Mouse (Mus musculus): ENCODE data around the gene Kcnh6. TPM values are rescaled to one million over a fixed set of nuclear protein-coding genes. Genes with fewer than 3 reads are reported as not detected.

Gene Kcnh6
- total RNA-seq (2015) (0.15 and 0.20 TPM in 2 replicates), total RNA-seq (2017) (not detected in 2 replicates)

DNA sequence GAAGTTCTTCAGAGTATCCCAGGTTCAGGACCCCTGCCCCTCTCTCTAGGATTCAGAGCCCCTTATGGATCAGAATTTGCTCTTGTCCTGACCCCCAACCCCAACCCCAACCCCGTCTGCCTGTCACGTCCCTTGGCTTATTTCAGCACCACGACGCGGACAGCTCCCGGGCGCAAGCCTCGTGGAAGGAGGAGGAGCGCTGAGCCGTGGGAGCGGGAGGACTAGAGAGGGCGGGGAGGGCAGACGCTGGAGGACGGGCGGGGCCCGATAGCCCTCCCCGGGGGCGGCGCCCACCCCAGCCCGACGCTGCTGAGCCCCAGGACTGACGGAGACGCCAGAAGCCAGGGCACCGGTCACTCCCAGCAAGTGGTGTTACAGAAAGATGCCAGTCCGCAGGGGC, at the start of gene Kcnh6:
Gene Kcnh6, plus strand, starts transcription at position 304 of the 400 bp plus-strand sequence.
- peak; percentile 99 for ATAC-seq (replicated peaks; ENCODE audit: poor library complexity)

DNA sequence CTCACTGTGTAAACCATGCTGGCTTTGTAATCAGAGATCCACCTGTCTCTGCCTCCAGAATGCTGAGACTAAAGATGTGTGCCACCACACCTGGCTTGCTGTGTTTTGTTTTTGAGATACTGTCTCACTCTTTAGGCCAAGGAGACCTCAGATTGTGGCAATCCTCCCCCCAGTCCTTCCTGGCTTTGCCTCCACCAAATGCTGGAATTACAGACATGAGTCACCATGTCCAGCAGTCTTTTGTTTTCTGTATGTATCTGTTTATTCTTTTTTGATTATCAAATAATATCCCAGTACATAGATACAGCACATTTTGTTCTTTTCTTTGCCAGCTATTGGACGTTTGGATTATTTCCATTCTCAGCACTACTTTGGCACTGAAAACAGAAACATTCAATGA, 49.4 kb upstream of the Kcnh6 start:
- ATAC-seq (replicated peaks; ENCODE audit: poor library complexity): no peak

DNA sequence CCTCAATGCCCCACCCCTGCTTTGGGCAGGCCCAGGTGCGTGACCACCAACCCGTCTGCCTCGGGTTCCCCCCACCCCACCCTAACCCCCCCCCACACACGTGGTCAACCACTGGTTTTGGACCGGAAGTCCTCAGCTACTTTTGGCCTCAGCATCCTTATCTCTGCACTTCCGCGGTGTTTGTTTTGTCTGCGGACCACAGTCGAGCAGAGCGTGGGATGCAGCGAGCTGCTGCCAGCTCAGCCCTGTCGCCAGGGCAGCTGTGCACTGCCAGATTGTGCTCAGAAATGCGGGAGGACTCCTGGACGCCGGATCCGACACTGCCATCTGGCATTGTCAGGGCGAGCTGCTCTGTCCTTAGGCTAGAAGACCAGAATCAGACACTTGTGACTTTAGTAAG, 48.6 kb upstream of the Kcnh6 start:
- ATAC-seq (replicated peaks; ENCODE audit: poor library complexity): peak; percentile 48

- ATAC-seq (replicated peaks; ENCODE audit: poor library complexity): peak; percentile 56; the same call in 1 of the 2 replicates
Measured at GRCm38 (mm10) chr11:105964691-105965090, 43.2 kb upstream of the Kcnh6 start.

DNA sequence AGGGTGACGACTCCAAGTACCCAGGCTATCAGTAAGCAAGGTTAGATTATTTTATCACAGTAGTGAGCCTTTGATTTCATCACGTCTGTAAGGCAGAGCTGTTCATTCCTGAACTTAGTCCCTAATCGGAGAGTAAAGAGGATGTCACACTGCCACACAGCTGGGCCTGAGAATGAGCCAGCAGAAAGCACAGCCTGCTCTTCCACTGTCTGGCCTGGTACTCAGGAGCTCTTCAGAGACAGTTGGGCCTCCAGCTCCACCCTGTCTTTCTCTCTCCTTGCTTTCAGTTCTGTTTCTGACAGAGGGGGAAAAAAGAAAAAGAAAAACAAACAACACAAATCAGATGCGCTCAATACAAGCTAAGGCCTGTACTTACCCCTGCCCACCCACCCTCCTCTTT, 41.6 kb upstream of the Kcnh6 start:
- 0 out of 2 replicates have a peak, but pooled peaks have one; percentile 35 for ATAC-seq (replicated peaks; ENCODE audit: poor library complexity)

GRCm38 (mm10) chr11:105967741-105968574, 40.0 kb upstream of the Kcnh6 start, which contains the start of gene Ace:
TSS of gene Ace (plus strand) at chr11:105967945.
- 0 out of 2 replicates have a peak, but pooled peaks have one; percentile 34 for ATAC-seq (replicated peaks; ENCODE audit: poor library complexity)

- ATAC-seq (replicated peaks; ENCODE audit: poor library complexity): no peak
Measured at GRCm38 (mm10) chr11:105968948-105969347, 39.0 kb upstream of the Kcnh6 start.

DNA sequence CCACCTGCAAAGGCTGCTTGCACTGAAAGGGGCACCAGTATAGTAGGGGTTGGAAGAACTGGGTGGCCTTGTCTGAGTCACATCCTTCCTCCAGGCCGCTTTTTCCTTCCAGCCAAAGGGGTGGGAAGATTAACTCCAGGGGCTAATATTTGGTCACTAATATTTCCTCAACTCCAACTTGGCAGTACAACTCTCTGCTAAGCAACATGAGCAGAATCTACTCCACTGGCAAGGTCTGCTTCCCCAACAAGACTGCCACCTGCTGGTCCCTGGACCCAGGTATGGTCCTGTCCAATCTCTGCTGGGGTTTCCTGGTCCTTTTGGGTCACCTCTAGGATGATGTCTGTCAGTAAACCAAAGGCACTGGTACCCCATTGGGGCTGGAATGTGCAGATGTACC, 38.4 kb upstream of the Kcnh6 start:
- no peak for ATAC-seq (replicated peaks; ENCODE audit: poor library complexity)

GRCm38 (mm10) chr11:105974593-105974992, 33.3 kb upstream of the Kcnh6 start:
- no peak for ATAC-seq (replicated peaks; ENCODE audit: poor library complexity)

DNA sequence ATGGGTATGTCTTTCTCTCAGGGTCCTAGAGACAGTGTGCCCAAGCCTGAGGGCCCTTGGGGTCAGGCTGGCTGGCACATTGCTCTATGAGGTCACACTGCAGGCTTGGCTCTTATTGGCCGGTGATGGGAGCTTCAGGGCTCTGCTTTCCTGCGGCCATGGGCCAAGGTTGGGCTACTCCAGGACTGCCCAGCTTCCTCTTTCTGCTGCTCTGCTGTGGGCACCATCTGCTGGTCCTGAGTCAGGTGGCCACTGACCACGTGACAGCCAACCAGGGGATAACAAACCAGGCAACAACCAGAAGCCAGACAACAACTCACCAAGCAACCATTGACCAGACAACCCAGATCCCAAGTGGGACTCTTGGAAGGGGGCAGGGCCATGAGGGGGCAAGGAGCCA, 32.9 kb upstream of the Kcnh6 start:
- peak; percentile 26; the same call in 1 of the 2 replicates for ATAC-seq (replicated peaks; ENCODE audit: poor library complexity)

DNA sequence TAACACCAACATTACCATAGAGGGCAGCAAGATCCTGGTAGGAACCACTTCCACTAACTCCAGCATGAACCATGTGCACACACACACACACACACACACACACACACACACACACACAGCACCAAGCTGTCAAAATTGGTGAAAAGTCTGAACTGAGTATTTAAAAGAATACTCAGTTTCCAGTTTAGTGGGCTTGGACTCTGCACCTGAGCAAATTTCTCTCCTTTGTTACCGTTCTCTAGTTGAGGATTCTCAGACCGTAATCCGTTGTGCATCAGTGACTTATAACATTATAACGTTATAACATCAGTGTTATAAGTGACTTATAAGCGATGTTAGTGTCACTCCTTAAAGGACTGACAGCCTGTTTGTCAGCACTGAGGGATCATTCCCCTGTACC, 32.3 kb upstream of the Kcnh6 start:
- ATAC-seq (replicated peaks; ENCODE audit: poor library complexity): no peak

DNA sequence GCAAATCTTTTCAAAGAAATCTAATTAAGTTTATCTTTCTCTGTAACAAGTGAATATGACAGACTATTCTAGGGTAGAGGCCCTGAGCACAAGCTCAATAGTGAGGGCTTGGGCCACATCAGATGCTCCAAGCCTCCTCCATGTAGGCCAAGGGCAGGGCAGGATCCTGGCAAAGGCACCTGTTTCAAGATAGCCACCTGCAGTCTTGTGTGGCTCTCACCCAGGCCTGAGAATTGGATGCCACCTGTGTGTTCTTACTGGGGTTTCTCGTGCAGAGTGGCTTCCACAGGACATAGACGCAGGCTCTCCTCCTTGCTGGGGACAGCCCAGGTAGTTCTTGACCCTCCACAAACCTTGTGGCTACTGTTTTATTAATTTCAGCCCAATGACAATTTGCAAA, 29.7 kb upstream of the Kcnh6 start:
- no peak for ATAC-seq (replicated peaks; ENCODE audit: poor library complexity)

DNA sequence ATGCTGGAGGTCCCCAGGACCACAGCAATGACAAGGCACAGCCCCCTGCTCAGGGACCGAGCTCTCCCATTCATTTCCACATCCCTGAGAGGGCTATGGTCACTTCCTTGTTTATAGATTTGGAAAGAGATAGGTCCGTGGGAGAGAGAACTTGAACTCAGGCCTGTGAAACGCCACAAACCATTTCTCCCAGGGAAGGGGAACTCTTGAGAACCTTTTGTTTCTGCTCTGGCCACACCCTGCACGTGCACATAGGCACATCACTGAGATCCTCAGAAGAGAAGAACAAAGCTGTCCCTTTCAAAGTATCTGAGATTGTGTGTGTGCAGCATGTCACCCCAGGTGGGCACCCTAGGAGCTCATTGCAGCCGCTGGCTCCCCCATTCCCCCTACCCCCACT, 29.3 kb upstream of the Kcnh6 start:
- no peak for ATAC-seq (replicated peaks; ENCODE audit: poor library complexity)

- ATAC-seq (replicated peaks; ENCODE audit: poor library complexity): no peak
Measured at GRCm38 (mm10) chr11:105984452-105984851, 23.5 kb upstream of the Kcnh6 start.

- no peak for ATAC-seq (replicated peaks; ENCODE audit: poor library complexity)
Measured at GRCm38 (mm10) chr11:105987446-105987845, 20.5 kb upstream of the Kcnh6 start.

DNA sequence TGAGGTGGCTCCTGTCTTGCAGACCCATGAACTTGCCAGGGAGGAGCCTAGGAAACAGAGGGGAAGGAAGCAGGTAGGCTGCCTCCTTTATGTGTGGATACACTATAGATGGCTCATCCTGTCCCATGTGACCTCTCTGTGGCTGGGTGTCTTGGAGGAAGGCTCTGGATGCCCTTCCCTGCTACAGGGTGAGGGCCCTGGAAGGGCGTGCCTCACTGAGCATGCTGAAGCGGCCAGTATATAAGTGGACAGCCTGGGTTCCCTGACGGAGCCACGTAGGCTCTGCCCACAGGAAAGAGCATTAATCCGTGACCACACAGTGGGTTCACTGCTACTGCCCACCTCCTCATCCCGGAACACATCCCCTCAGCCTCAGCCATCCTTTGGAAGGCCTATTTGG, 18.5 kb upstream of the Kcnh6 start:
- no peak for ATAC-seq (replicated peaks; ENCODE audit: poor library complexity)

DNA sequence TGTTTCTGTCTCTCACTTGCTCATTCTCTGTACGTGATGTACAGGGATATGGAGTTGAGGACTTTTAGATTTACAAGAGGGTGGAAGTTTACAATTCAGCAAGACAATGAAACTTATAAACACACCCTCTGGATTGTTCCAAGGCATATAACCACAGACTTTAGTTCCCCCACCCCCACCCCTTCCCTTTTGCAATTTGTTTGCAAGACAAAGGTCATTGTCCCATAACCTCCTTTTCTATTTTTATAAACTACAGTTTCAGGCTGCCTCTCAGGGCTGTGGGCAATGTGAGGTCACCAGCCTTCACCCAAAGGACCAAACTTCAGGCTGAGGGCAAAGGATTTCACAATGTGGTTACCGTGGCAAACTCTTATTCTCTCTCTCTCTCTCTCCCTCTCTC, 17.7 kb upstream of the Kcnh6 start:
- peak; percentile 84 for ATAC-seq (replicated peaks; ENCODE audit: poor library complexity)

- no peak for ATAC-seq (replicated peaks; ENCODE audit: poor library complexity)
Measured at GRCm38 (mm10) chr11:105994375-105994774, 13.5 kb upstream of the Kcnh6 start, which contains the start of gene Ace3. TSS of gene Ace3 (plus strand) at chr11:105994675.

- ATAC-seq (replicated peaks; ENCODE audit: poor library complexity): no peak
Measured at GRCm38 (mm10) chr11:106000062-106000461, 7.9 kb upstream of the Kcnh6 start.

DNA sequence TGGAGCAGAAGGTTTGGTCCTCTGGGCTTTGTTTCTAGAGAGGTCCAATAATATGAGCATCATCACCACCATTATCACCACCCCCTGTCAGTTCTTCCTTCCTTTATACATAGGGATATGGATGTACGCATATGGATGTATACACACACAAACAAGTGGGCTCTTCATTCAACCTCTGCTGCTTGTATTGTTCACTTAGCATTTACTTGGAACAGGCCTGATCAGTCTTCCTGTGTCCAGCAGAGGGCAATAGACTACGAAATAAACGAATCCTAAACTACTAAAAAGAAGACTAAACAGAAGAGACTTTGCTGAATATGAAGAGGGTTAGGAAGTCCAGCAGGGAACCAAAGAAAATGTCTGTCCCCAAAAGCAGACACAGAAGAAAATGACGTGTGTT, 6.2 kb upstream of the Kcnh6 start:
- ATAC-seq (replicated peaks; ENCODE audit: poor library complexity): peak; percentile 81

DNA sequence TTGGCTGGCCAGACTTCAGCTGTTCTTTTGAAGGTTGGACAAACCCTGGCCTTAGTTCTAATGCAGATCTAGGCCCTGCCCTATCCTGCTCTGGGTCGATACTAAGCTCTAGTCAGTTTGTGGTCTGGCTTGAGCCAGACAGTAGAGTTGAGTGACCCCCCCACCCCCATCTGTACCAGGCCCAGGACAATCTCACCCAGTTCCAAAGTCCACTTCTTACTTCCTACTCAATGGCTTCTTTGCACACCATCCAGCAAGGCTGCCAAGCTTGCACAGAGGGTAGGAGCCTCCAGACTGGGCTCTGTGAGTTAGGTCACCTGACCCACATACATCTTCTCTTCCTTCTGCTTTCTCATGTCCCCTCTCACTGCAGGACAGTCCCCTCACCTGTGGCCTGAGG, 3.3 kb upstream of the Kcnh6 start:
- no peak for ATAC-seq (replicated peaks; ENCODE audit: poor library complexity)

- ATAC-seq (replicated peaks; ENCODE audit: poor library complexity): no peak
Measured at GRCm38 (mm10) chr11:106005970-106006369, 2.0 kb upstream of the Kcnh6 start.

- no peak for ATAC-seq (replicated peaks; ENCODE audit: poor library complexity)
Measured at GRCm38 (mm10) chr11:106012711-106013110, 4.8 kb downstream of the Kcnh6 start.
